Mouse (Mus musculus) C2C12 (cell line): ENCODE results near the gene Ppp1r14d. TPM values are rescaled to one million over a fixed set of nuclear protein-coding genes. Genes with fewer than 3 reads are reported as not detected.
A peak's percentile ranks its signal among the peaks of the same experiment; 100 is the strongest.

Source experiments
- H3K27me3 ChIP-seq: one replicate; pipeline ENCODE4 v1.6.1; 2011; ENCODE audit not compliant: control insufficient read depth, insufficient read depth, insufficient read length
- H3K36me3 ChIP-seq: one replicate; pipeline ENCODE4 v1.6.1; 2011; ENCODE audit not compliant: control insufficient read depth, insufficient read depth
- H3K4me3 ChIP-seq: one replicate; pipeline ENCODE4 v1.5.1; 2011; ENCODE audit warnings: mild to moderate bottlenecking, control low read depth; ENCODE audit not compliant: poor library complexity, insufficient read depth, severe bottlenecking
- H3K79me2 ChIP-seq: one replicate; pipeline ENCODE4 v1.6.1; 2011; ENCODE audit not compliant: control insufficient read depth, insufficient read depth
- H3K79me3 ChIP-seq: one replicate; pipeline ENCODE4 v1.6.1; 2011; ENCODE audit warnings: low read depth, control low read depth
- H3ac ChIP-seq: one replicate; pipeline ENCODE3; 2011; ENCODE audit warnings: low read depth; ENCODE audit not compliant: control insufficient read depth, insufficient read length
- CEBPB ChIP-seq: IDR thresholded peaks from one replicate; pipeline ENCODE4 v1.6.1; 2011; ENCODE audit warnings: low read depth, mild to moderate bottlenecking, control low read depth, moderate library complexity
- CTCF ChIP-seq: IDR thresholded peaks from one replicate; pipeline ENCODE4 v1.5.1; 2011; ENCODE audit not compliant: control insufficient read depth, insufficient read depth, insufficient read length
- FOSL1 ChIP-seq: IDR thresholded peaks from one replicate; pipeline ENCODE4 v1.8.0; 2011; ENCODE audit warnings: mild to moderate bottlenecking, low read length; ENCODE audit not compliant: poor library complexity, insufficient read depth, severe bottlenecking
- MAX ChIP-seq: IDR thresholded peaks from one replicate; pipeline ENCODE4 v1.6.1; 2011; ENCODE audit warnings: mild to moderate bottlenecking, control low read depth
- MYOD1 ChIP-seq: IDR thresholded peaks from one replicate; pipeline ENCODE4 v1.6.1; 2011; ENCODE audit warnings: low read depth; ENCODE audit not compliant: control insufficient read depth, insufficient read length
- MYOG ChIP-seq: IDR thresholded peaks from one replicate; pipeline ENCODE4 v1.6.1; 2011; ENCODE audit not compliant: control insufficient read depth, insufficient read length; ENCODE audit errors: extremely low read depth
- USF1 ChIP-seq: IDR thresholded peaks from one replicate; pipeline ENCODE4 v1.6.1; 2011; ENCODE audit warnings: low read depth, mild to moderate bottlenecking, control low read depth, moderate library complexity
- polyA plus RNA-seq: library from polyadenylated mRNA; unstranded; fragments of >200 nt; fragmentation: generic; extraction: Trizol; gene quantifications from one replicate; pipeline ENCODE4 v1.2.1, GENCODE M21; 2012; ENCODE audit warnings: missing spikeins

The Ppp1r14d gene
- polyA plus RNA-seq, 1 experiment: 0.12 TPM

GRCm38 (mm10) chr2:119197493-119197892 lies 32.2 kb downstream of the Ppp1r14d start:
- no peak overlapping the region for H3K4me3 ChIP-seq
- H3K79me3 ChIP-seq: no peaks in the 10 kb centered on the region
- no peaks in the 10 kb centered on the region for H3K36me3 ChIP-seq
- H3ac ChIP-seq: no peak overlapping the region
- H3K27me3 ChIP-seq: no peaks in the 10 kb centered on the region
- H3K79me2 ChIP-seq: no peaks in the 10 kb centered on the region
- no peak for TF ChIP-seq CEBPB
- no peak for TF ChIP-seq MAX
- TF ChIP-seq MYOD1: no peak
- no peak for TF ChIP-seq CTCF
- TF ChIP-seq FOSL1: no peak
- no peak for TF ChIP-seq USF1
- TF ChIP-seq MYOG: no peak

- Histone ChIP-seq H3K79me2 (no peaks in the 10 kb centered on the region), H3K36me3 (no peaks in the 10 kb centered on the region), H3K27me3 (no peaks in the 10 kb centered on the region), H3K79me3 (no peaks in the 10 kb centered on the region), H3K4me3 (no peak overlapping the region), H3ac (no peak overlapping the region)
- TF ChIP-seq MYOG (no peak), FOSL1 (no peak), CTCF (no peak), MAX (no peak), CEBPB (no peak), MYOD1 (no peak), USF1 (no peak)
Measured at GRCm38 (mm10) chr2:119196316-119197108, 33.2 kb downstream of the Ppp1r14d start.

- Histone ChIP-seq H3ac (no peak overlapping the region), H3K27me3 (no peaks in the 10 kb centered on the region), H3K36me3 (no peaks in the 10 kb centered on the region), H3K79me2 (no peaks in the 10 kb centered on the region), H3K4me3 (no peak overlapping the region), H3K79me3 (no peaks in the 10 kb centered on the region)
- TF ChIP-seq MAX (no peak), CTCF (no peak), FOSL1 (no peak), USF1 (no peak), MYOG (no peak), MYOD1 (no peak), CEBPB (no peak)
Measured at GRCm38 (mm10) chr2:119194140-119194539, 35.6 kb downstream of the Ppp1r14d start.

- Histone ChIP-seq H3K36me3 (no peaks in the 10 kb centered on the region), H3K4me3 (no peak overlapping the region), H3K27me3 (no peaks in the 10 kb centered on the region), H3ac (no peak overlapping the region), H3K79me3 (no peaks in the 10 kb centered on the region), H3K79me2 (no peaks in the 10 kb centered on the region)
- TF ChIP-seq USF1: no peak
- TF ChIP-seq FOSL1: no peak
- TF ChIP-seq CTCF: no peak
- TF ChIP-seq MYOD1: no peak
- no peak for TF ChIP-seq CEBPB
- TF ChIP-seq MAX: no peak
- TF ChIP-seq MYOG: no peak
Measured at GRCm38 (mm10) chr2:119190969-119191368, 38.7 kb downstream of the Ppp1r14d start.

GRCm38 (mm10) chr2:119189029-119189710 lies 40.5 kb downstream of the Ppp1r14d start:
- Histone ChIP-seq H3ac (peak overlapping the region; percentile 7), H3K4me3 (no peak overlapping the region), H3K79me2 (no peaks in the 10 kb centered on the region), H3K36me3 (no peaks in the 10 kb centered on the region), H3K27me3 (no peaks in the 10 kb centered on the region), H3K79me3 (no peaks in the 10 kb centered on the region)
- TF ChIP-seq MYOG: no peak
- peak; percentile 79 for TF ChIP-seq CTCF
- TF ChIP-seq FOSL1: no peak
- TF ChIP-seq MAX: no peak
- no peak for TF ChIP-seq MYOD1
- no peak for TF ChIP-seq USF1
- no peak for TF ChIP-seq CEBPB
